ENCODE assay signal across 9 mouse cellular contexts in the genomic region with DNA sequence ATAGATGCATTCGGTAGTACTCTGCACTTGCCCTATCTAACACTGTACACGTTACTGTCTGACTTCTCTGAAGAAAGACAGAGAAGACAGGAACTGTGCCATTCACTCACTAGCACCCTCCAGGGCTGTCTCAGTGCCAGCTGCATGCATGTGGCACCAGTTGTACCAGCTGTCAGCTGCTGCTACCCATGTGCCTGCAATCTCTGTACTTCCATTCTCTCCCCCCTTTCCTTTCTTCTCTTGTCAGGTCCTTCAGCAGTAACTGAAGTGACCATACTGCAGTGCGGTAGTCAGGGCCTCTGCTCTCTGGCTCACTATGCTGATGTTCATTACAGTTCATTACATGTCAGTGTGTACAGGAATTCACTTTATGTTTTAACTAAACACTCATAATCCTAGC.
A peak's percentile ranks its signal among the peaks of the same experiment; 100 is the strongest.
DNase-seq lines count a peak whose midpoint lies in the region; ATAC-seq and TF ChIP-seq lines count a peak whose summit lies in the region.
"Had no signal": no experiment of that assay in that cellular context is flagged by ENCODE, and none has a peak within 500 bp of the region (broad histone marks: within the 10 kb centered on the region; RNA-seq: fewer than 3 reads in every experiment).

No protein-coding gene starts in this region.

- no peak for TF ChIP-seq EP300 in lung, postnatal 0 days (IDR thresholded peaks at IDR 0.05)

- WGBS in lung, postnatal 0 days, result 50% methylated on average over 3 of the region's 3 CpGs
- WGBS in hindbrain, embryonic 16.5 days, result 65% methylated on average over 3 of the region's 3 CpGs
- 89% methylated on average over 3 of the region's 3 CpGs for WGBS in embryonic facial prominence, embryonic 10.5 days

- no peak overlapping the region for H3K4me2 ChIP-seq in lung, postnatal 0 days (replicated peaks; ENCODE audit: low read depth, low read length)
- H3K4me2 ChIP-seq in hindbrain, embryonic 16.5 days (ENCODE audit: low read length), result no peak overlapping the region

- H3K9ac ChIP-seq in lung, postnatal 0 days (replicated peaks; ENCODE audit: low read depth), result no peak overlapping the region
- H3K9ac ChIP-seq in hindbrain, embryonic 16.5 days (ENCODE audit: low read depth, low read length), result no peak overlapping the region

- H3K4me1 ChIP-seq in lung, postnatal 0 days (ENCODE audit: insufficient read depth, low read depth, low read length), result no peaks in the 10 kb centered on the region; the same call in 1 of the 2 replicates
- H3K4me1 ChIP-seq in hindbrain, embryonic 16.5 days (ENCODE audit: control insufficient read depth, insufficient read depth, low read depth, low read length), result no peaks in the 10 kb centered on the region
- H3K4me1 ChIP-seq in embryonic facial prominence, embryonic 10.5 days, result no peaks in the 10 kb centered on the region

- H3K9me3 ChIP-seq in lung, postnatal 0 days (ENCODE audit: low read length), result no peaks in the 10 kb centered on the region
- no peaks in the 10 kb centered on the region for H3K9me3 ChIP-seq in hindbrain, embryonic 16.5 days (ENCODE audit: control insufficient read depth, low read length)
- no peaks in the 10 kb centered on the region for H3K9me3 ChIP-seq in embryonic facial prominence, embryonic 10.5 days

- TF ChIP-seq POLR2A in brain, embryonic 14.5 days (IDR thresholded peaks at IDR 0.05; ENCODE audit: borderline replicate concordance, extremely low read depth, insufficient read depth, insufficient read length, poor library complexity, severe bottlenecking), result no peak

- 0 out of 2 replicates have a peak, but pooled peaks cover 5% of the 10 kb centered on the region for H3K36me3 ChIP-seq in lung, postnatal 0 days (ENCODE audit: insufficient read depth, low read length)
- no peaks in the 10 kb centered on the region for H3K36me3 ChIP-seq in hindbrain, embryonic 16.5 days (ENCODE audit: control insufficient read depth, insufficient read depth, low read length)
- H3K36me3 ChIP-seq in embryonic facial prominence, embryonic 10.5 days (replicated peaks), result peaks cover 6% of the 10 kb centered on the region

- peak; percentile 24 for DNase-seq in gastrocnemius, adult 18-20 months (ENCODE audit: low spot score)
- no peak for DNase-seq in gastrocnemius, adult 8-10 months (ENCODE audit: low spot score in 2 of 2)
- peak; percentile 53 for DNase-seq in lung, postnatal 0 days (ENCODE audit: low spot score)
- DNase-seq in lung, postnatal 4 days, result no peak
- DNase-seq in brain, embryonic 14.5 days (ENCODE audit: low read depth), result peak; percentile 51
- DNase-seq in layer of hippocampus, adult 9-11 months, result no peak
- no peak for DNase-seq in embryonic facial prominence, embryonic 10.5 days (ENCODE audit: low spot score)
- DNase-seq: cerebellum, adult 2 months had no signal

- H3K4me3 ChIP-seq in lung, postnatal 0 days (ENCODE audit: low read depth, low read length), result no peak overlapping the region
- no peak overlapping the region for H3K4me3 ChIP-seq in hindbrain, embryonic 16.5 days (ENCODE audit: low read length)
- no peak overlapping the region for H3K4me3 ChIP-seq in embryonic facial prominence, embryonic 10.5 days

- no peak for TF ChIP-seq CTCF in lung, postnatal 0 days (IDR thresholded peaks at IDR 0.05)
- no peak for TF ChIP-seq CTCF in brain, embryonic 14.5 days (IDR thresholded peaks at IDR 0.05; ENCODE audit: borderline replicate concordance, extremely low read depth, insufficient read depth, insufficient read length)

- no peak overlapping the region for H3K27ac ChIP-seq in lung, postnatal 0 days (ENCODE audit: low read length)
- H3K27ac ChIP-seq in hindbrain, embryonic 16.5 days (ENCODE audit: low read depth, low read length), result no peak overlapping the region
- H3K27ac ChIP-seq in embryonic facial prominence, embryonic 10.5 days (replicated peaks), result no peak overlapping the region

- ATAC-seq in lung, postnatal 0 days, result peak; percentile 59
- peak; percentile 64; the same call in 1 of the 2 replicates for ATAC-seq in hindbrain, embryonic 16.5 days

- no peaks in the 10 kb centered on the region for H3K27me3 ChIP-seq in lung, postnatal 0 days (replicated peaks; ENCODE audit: insufficient read depth, low read length)
- no peaks in the 10 kb centered on the region for H3K27me3 ChIP-seq in hindbrain, embryonic 16.5 days (replicated peaks; ENCODE audit: control insufficient read depth, insufficient read depth, low read length)
- H3K27me3 ChIP-seq in embryonic facial prominence, embryonic 10.5 days (replicated peaks; ENCODE audit: low read depth, poor library complexity, severe bottlenecking), result no peaks in the 10 kb centered on the region

Comparison
In these comparisons a context has a peak if more than half of its experiments do, and no peak if none do; other contexts are left out.
1. DNase-seq: peak in gastrocnemius, adult 18-20 months (single experiment), lung, postnatal 0 days (single experiment) and brain, embryonic 14.5 days (single experiment); none in gastrocnemius, adult 8-10 months (0 of 2), lung, postnatal 4 days (0 of 2), layer of hippocampus, adult 9-11 months (single experiment) and embryonic facial prominence, embryonic 10.5 days (single experiment).